Mouse (Mus musculus) kidney, postnatal 25 days (tissue): ENCODE measurements at regions not wholly inside any gene's neighbourhood (a gene's known extent, or its start where the extent isn't known, plus 50 kb on each side); places are given as distances from the start of the nearest gene placed in this dataset.
"Not testable (repeated sequence)": the region's sequence is repeated elsewhere in the genome, so short reads cannot be mapped to it uniquely, and the experiment has no call there.

Source experiments
- DNase-seq, 2 experiments: peaks; one replicate each; pipeline ENCODE4 v3.0.0; 2021; ENCODE audit warnings: mixed read lengths in 2 of 2

DNA sequence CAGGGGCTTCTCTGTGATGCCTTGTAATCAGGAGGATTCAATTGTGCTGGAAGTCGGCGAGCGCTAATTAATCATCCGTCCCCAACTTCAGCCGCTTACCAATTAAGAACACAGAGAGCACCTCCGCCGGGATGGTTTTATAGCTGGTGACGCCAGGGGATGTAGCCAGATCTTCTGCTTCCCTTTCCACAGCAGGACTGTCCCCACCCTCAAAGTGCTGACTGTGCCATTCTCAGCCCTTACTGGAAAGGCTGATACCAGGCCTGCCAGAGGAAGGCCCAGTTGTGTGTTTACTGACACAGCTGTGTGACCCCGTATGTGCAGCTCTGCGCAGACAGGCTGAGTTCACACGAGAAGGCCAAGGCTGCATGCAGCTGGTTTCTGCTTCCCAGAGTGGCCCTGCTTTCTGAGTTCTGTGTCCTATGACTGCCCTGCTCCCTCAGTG lies 59.9 kb upstream of the Bend4 start:
- DNase-seq: no peak

GRCm38 (mm10) chr5:67490709-67491108 lies 62.6 kb upstream of the Bend4 start:
- DNase-seq: not testable (repeated sequence)

DNA sequence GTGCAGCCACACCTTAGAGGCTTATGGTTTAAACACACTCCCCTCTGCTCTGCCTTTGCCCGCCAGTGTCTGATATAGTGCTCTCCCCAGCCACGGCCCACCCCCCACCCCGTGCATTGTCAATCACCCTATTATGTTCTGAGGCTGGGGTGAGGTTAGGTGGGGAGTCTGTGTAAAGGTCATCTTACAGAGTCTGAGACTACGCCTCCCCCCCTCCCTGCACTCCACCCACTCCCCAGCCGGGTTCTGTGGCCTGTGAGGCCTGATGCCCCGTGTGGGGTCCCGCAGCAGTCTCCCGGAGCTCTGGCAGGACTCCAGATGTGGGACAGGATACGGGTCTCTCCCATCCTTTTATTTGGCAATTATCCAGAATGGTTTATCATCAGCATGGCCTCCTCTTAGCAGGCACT lies 64.8 kb upstream of the Bend4 start:
- no peak for DNase-seq

- no peak for DNase-seq
Measured at GRCm38 (mm10) chr5:67496710-67497109, 68.6 kb upstream of the Bend4 start.

GRCm38 (mm10) chr5:67520251-67520650 lies 87.4 kb upstream of the Shisa3 start:
- DNase-seq: no peak

GRCm38 (mm10) chr5:67521423-67521912 lies 86.2 kb upstream of the Shisa3 start:
- no peak for DNase-seq

DNA sequence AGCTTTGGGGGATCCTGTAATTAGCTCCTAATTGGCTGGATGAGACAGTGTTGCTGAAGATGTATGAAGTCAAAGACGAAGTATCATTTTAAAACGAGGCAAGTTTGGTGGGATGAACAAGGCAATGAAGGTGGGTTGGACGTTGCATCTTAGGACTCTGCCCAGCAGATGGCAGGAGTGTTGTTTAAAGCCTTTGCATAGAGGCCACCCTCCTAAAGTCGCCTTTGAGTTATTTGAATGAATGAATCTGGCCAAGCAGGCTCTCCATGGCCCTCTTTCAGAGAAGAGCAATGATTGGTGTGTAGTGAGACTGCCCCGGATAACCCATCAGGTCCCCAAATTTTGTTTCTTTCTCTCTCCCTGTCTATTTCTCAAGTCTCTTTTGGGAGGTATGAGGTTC lies 77.5 kb upstream of the Shisa3 start:
- no peak for DNase-seq

DNA sequence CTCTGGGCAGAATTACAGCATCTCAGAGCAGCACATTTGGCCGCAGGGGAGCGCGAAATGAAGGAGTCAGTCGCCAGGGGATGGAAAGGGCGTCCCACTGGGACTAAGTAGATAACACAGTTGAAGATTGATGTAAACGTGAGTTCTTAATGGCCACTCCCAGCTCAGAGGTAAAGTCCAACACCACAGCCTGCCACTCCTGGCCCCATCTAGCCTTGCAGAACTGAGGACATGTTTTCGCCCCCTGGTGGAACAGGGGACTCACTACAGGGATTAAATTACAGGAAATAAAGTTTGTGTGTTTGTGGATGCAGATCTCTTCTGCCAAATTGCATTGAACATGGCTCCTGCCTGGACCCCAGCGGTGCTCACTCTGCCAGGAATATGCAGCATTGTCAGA lies 76.7 kb upstream of the Shisa3 start:
- peak; percentile 14 to 39 for DNase-seq

GRCm38 (mm10) chr5:67532351-67532750 lies 75.3 kb upstream of the Shisa3 start:
- peak; percentile 79 to 87 for DNase-seq

GRCm38 (mm10) chr5:67532756-67533255 lies 74.9 kb upstream of the Shisa3 start:
- DNase-seq: peak; percentile 18 to 60

GRCm38 (mm10) chr5:67534056-67534455 lies 73.6 kb upstream of the Shisa3 start:
- DNase-seq: no peak

- peak in 1 of 2 experiments; percentile 40 for DNase-seq
Measured at GRCm38 (mm10) chr5:67537990-67538389, 69.7 kb upstream of the Shisa3 start.

DNA sequence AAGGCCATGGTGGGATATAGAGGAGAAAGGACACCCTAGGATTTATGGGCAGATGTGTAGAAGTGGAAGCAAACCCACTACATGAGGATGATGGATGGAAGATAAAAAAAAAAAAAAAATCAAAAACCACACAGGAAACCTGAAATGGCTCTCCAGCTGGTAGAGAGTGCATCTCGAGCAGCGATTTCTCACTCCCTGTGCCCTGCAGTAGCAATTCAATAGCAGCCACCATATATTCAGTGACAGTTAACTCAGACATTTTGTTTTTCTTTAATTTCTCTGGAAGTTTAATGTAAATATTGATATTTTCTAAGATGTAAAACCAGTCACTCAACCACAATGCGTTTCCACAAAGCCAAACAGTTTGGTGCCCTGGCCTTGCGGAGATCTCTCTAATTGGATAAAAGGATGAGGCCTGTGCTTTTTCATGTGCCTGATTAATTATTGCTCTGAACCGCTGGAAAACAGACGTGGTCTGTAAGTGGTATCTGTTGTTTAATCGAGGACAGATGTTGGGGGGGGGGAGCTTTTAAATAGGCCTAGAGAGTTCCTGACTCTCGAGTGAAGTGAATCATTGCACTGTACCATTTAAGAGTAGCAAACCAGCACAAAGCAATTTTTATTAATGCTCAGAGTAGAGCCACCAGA lies 68.0 kb upstream of the Shisa3 start:
- no peak for DNase-seq

DNA sequence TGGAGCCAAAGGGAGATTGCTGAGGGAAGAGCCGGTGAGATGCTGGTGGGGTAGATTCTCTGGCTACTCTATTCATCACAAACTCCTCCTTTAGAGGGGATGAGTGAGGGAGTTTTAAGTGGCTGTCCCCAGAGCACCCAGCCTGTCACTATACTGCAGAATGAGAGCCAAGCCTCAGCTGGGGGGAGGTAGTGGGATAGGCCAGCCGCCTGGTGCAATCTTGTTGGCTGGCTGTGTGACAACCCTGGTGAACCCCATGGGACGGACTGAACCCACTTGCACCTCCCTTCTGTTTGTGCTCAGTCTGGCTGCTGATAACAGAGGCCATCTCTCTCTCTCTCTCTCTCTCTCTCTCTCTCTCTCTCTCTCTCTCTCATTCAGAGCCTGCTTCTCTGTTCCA lies 65.8 kb upstream of the Shisa3 start:
- peak; percentile 11 to 45 for DNase-seq

GRCm38 (mm10) chr5:67544028-67544589 lies 63.6 kb upstream of the Shisa3 start:
- no peak for DNase-seq

DNA sequence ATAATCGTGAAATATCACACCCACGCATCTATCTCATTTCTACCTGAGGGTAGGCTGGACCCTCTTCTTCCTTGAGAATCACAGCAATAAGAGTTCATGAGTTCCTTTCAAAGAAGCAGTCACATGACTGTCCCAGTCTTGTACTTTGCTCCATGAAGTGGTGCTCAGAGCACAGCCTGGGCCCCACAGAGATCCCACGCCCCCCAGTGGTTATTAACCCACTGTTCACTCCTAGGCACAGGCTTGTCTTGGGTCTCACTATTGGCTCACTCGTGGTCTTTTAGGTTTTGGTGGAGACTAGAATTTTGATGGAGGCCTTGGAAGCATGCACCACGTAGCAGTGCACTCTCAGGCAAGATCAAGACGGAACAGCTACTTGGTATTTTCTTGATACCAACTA lies 57.4 kb upstream of the Shisa3 start:
- no peak for DNase-seq

GRCm38 (mm10) chr5:67551668-67552390 lies 55.9 kb upstream of the Shisa3 start:
- no peak for DNase-seq

DNA sequence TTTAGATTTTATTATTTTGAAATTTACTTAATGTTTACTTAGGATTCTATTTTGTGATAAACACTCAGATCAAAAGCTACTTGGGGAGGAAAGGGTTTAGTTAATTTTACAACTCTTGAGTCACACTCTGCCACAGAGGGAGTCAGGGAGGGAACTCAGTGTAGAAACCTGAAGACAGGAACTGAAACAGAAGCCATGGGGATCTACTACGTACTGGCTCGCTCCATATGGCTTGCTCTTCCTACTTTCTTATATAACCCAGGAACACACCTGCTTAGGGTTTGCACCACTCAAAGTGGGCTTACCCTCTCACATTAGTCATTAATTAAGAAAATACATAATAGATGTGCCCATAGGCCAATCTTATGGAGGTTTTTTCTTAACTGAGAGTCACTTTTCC lies 54.8 kb upstream of the Shisa3 start:
- no peak for DNase-seq
